ENCODE assay signal across 7 mouse cellular contexts in the genomic region with DNA sequence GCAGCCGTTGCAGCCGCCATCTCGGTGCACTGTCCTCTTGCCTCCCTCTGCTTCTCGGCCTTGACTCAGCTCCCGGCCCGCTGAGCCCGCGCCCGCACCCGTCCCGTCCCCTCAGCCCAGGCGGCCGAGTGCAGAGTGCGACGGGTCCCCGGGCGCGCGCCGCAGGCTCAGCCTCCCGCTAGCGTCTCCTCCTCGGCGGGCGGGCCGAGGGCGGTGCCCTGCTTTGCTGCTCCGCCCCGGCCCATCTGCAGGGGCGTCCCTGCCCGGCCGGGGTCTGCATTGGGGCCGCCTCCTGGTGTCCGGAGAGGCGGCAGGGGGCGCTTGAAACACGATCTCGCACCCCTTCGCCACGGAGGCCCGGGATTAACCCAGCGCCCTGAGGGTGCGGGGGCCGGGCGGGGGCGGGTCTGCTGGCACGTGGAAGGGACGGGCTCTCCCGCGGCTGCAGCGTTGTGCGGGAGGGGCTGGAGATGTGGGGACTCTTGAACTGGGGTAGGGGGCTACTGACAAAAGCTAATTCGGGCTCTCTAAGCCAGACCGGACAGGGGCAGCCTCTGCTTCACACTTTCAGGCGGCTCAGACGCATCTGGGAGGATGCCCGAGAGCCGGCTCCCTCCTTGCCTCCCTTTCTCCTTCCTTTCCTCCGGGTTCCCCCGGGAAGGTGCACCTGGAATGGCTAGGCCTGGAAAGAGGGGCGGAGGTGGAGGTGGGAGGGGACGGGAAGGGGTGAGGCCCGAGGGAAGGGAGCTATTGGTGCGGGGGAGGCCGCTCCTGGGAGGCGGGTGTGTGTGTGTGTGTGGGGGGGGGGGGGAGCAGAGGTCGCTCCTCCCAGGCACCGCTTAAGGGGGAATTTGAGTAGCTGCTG. TPM values are rescaled to one million over a fixed set of nuclear protein-coding genes. Genes with fewer than 3 reads are reported as not detected.
A peak's percentile ranks its signal among the peaks of the same experiment; 100 is the strongest.
DNase-seq lines count a peak whose midpoint lies in the region; ATAC-seq and TF ChIP-seq lines count a peak whose summit lies in the region.

No protein-coding gene starts in this region.

- intact Hi-C loops in left cerebral cortex, postnatal 4 days (cut with DNase I) = loop anchor here (5.0 kb wide), 1 partner anchor 476 kb away; no protein-coding TSS in a partner anchor

- H3K36me3 ChIP-seq in intestine, embryonic 14.5 days (ENCODE audit: control insufficient read depth, insufficient read depth, low read length) = peaks cover 39% of the 10 kb centered on the region
- peaks cover 19% of the 10 kb centered on the region for H3K36me3 ChIP-seq in small intestine, adult 2 months (ENCODE audit: control insufficient read depth, insufficient read depth, low read length)

- ATAC-seq in intestine, embryonic 14.5 days (replicated peaks; ENCODE audit: low FRiP score, low TSS enrichment, low read depth) = peak; percentile 84

- H3K27ac ChIP-seq in intestine, embryonic 14.5 days (ENCODE audit: low read depth) = peak overlapping the region; percentile 95
- peak overlapping the region; percentile 100 for H3K27ac ChIP-seq in small intestine, adult 2 months (ENCODE audit: insufficient read depth, low read depth, low read length)

- H3K9ac ChIP-seq in intestine, embryonic 14.5 days (ENCODE audit: low read length) = peak overlapping the region; percentile 65

- peak overlapping the region; percentile 61 for H3K4me3 ChIP-seq in intestine, embryonic 14.5 days (ENCODE audit: low read depth, low read length)
- peak overlapping the region; percentile 79 for H3K4me3 ChIP-seq in small intestine, adult 2 months (ENCODE audit: low read depth, low read length)

- TF ChIP-seq POLR2A in small intestine, adult 2 months (IDR thresholded peaks at IDR 0.05; ENCODE audit: low read depth, low read length) = peak; percentile 81

- H3K4me1 ChIP-seq in intestine, embryonic 14.5 days (replicated peaks; ENCODE audit: control insufficient read depth, insufficient read depth, low read length) = peaks cover 20% of the 10 kb centered on the region
- peaks cover 6% of the 10 kb centered on the region; the same call in 1 of the 2 replicates for H3K4me1 ChIP-seq in small intestine, adult 2 months (ENCODE audit: control insufficient read depth, insufficient read depth, insufficient read length, low read length)

- H3K4me2 ChIP-seq in intestine, embryonic 14.5 days (ENCODE audit: low read length) = peak overlapping the region; percentile 86

- WGBS in intestine, embryonic 14.5 days = under 1% methylated on average over 63 of the region's 68 CpGs
- under 1% methylated on average over 67 of the region's 68 CpGs for WGBS in small intestine, adult 2 months

- TF ChIP-seq CTCF in small intestine, adult 2 months (IDR thresholded peaks at IDR 0.05; ENCODE audit: extremely low read depth, insufficient read length, insufficient replicate concordance, low read depth, low read length) = no peak

- H3K27me3 ChIP-seq in intestine, embryonic 14.5 days (replicated peaks; ENCODE audit: control insufficient read depth, insufficient read depth, low read length) = no peaks in the 10 kb centered on the region
- H3K27me3 ChIP-seq in small intestine, adult 2 months (ENCODE audit: control insufficient read depth, insufficient read depth, low read length) = no peaks in the 10 kb centered on the region

- H3K9me3 ChIP-seq in intestine, embryonic 14.5 days (ENCODE audit: control insufficient read depth, low read length) = no peaks in the 10 kb centered on the region

- DNase-seq in adrenal gland, adult (ENCODE audit: inconsistent age in 2 of 2, low spot score in 1 of 2) = peak; percentile 91 to 96
- peak; percentile 90 for DNase-seq in embryo, embryonic 10 days (ENCODE audit: low spot score)
- DNase-seq in gastrocnemius, postnatal 25 days = peak; percentile 80
- peak; percentile 93 for DNase-seq in intestine, embryonic 14.5 days (ENCODE audit: low spot score)
- DNase-seq in left cerebral cortex, postnatal 4 days = peak; percentile 88
- DNase-seq in mesoderm, embryonic 11.5 days (ENCODE audit: low read depth, low spot score) = peak; percentile 90

RNA-seq across cellular contexts. Expression of a gene that starts 1.3 kb away (rescaled TPM):
- 1 to 10 TPM; 8.2 to 8.3 TPM for total RNA-seq in gastrocnemius, postnatal 25 days (2021)
- polyA plus RNA-seq in intestine, embryonic 14.5 days (2014; fragmentation: Nextera tagmentation; extraction: Ambion mirVana) = 125 and 133 TPM in 2 replicates
- 10 to 100 TPM; 30.5 to 32.0 TPM for total RNA-seq in left cerebral cortex, postnatal 4 days (2021)
- polyA plus RNA-seq in small intestine, adult 2 months (2012; rRNA removed) = 4.3 and 10.6 TPM in 2 replicates

RNA-seq across cellular contexts. Expression of a gene that starts 1.3 kb away (rescaled TPM):
- total RNA-seq in gastrocnemius, postnatal 25 days (2021) = 1 to 10 TPM; 2.0 to 3.2 TPM
- polyA plus RNA-seq in intestine, embryonic 14.5 days (2014; fragmentation: Nextera tagmentation; extraction: Ambion mirVana) = 15.1 and 15.9 TPM in 2 replicates
- 10 to 100 TPM; 38.8 to 40.3 TPM for total RNA-seq in left cerebral cortex, postnatal 4 days (2021)
- 102 and 218 TPM in 2 replicates for polyA plus RNA-seq in small intestine, adult 2 months (2012; rRNA removed)

RNA-seq across cellular contexts. Expression of a gene that starts 16.7 kb away (rescaled TPM):
- total RNA-seq in gastrocnemius, postnatal 25 days (2021) = 1 to 10 TPM; 3.2 to 3.6 TPM
- polyA plus RNA-seq in intestine, embryonic 14.5 days (2014; fragmentation: Nextera tagmentation; extraction: Ambion mirVana) = 3.7 and 4.2 TPM in 2 replicates
- total RNA-seq in left cerebral cortex, postnatal 4 days (2021) = 10 to 100 TPM; 15.4 to 18.6 TPM
- polyA plus RNA-seq in small intestine, adult 2 months (2012; rRNA removed) = 2.2 and 3.3 TPM in 2 replicates

RNA-seq across cellular contexts. Expression of a gene that starts 18.1 kb away (rescaled TPM):
- total RNA-seq in gastrocnemius, postnatal 25 days (2021) = 1 to 10 TPM; 2.1 to 3.0 TPM
- 1.2 and 1.6 TPM in 2 replicates for polyA plus RNA-seq in intestine, embryonic 14.5 days (2014; fragmentation: Nextera tagmentation; extraction: Ambion mirVana)
- 1 to 10 TPM; 1.2 to 2.3 TPM for total RNA-seq in left cerebral cortex, postnatal 4 days (2021)
- polyA plus RNA-seq in small intestine, adult 2 months (2012; rRNA removed) = 2.0 and 4.0 TPM in 2 replicates

RNA-seq across cellular contexts. Expression of a gene that starts 23.2 kb away (rescaled TPM):
- total RNA-seq in gastrocnemius, postnatal 25 days (2021) = 10 to 100 TPM; 31.5 to 57.0 TPM
- 8.7 and 9.1 TPM in 2 replicates for polyA plus RNA-seq in intestine, embryonic 14.5 days (2014; fragmentation: Nextera tagmentation; extraction: Ambion mirVana)
- 100 to 1,000 TPM; 101 to 115 TPM for total RNA-seq in left cerebral cortex, postnatal 4 days (2021)
- 2.5 and 3.9 TPM in 2 replicates for polyA plus RNA-seq in small intestine, adult 2 months (2012; rRNA removed)

Comparison
In these comparisons a context has a peak if more than half of its experiments do, and no peak if none do; other contexts are left out.
1. Peak in every context shown above with its lines: DNase-seq, ATAC-seq, H3K4me3 ChIP-seq and H3K27ac ChIP-seq.
2. RNA of a gene that starts 1.3 kb away (total RNA-seq): 38.8 to 40.3 TPM in left cerebral cortex, postnatal 4 days; 2.0 to 3.2 TPM in gastrocnemius, postnatal 25 days; every median in the first group is over 4 times any median in the second.